Mouse (Mus musculus): ENCODE results near the gene Olfr354. TPM values are rescaled to one million over a fixed set of nuclear protein-coding genes. Genes with fewer than 3 reads are reported as not detected.

The Olfr354 gene
- not detected in 2 replicates for polyA plus RNA-seq (2012)

DNA sequence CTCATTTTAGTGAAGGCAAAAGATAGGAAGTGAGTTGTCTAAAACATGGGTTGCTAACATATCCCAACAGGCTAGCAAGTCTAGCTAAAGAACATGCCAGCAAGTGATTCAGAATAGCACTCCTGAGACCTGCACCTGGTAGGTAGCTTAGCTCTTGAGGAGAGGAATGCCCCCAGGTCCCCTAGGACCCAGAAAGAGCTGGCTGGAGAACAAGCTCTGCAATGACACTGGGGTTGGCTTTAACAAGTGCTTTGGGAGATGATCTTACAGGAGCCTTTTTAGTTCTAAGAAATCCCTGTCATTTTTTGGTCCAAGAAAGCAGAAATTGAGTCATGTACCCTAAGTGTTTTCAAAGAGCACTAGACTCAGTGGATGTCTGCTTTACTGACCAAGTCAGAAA is at the start of gene Olfr354:
Olfr354 (plus strand) TSS at position 301 of the 400 bp plus-strand sequence.

DNA sequence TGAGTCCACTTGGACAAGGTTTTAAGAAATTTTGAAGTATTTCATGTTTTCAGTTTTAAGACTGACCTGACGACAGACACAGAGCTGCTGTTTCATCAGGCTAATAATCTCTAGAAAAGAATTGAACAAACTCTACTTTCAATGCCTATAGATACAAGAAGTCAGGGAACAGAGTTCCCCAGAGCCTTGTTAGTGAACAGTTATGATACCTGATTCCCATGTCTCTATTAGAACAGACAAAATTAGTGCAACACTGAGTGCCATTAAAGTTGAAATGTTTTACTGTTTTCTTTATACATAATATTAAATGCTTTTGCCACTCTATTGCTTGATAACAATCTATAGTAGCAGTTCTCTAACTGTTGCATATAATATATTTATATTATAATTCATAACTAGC is 42.9 kb upstream of the Olfr354 start, which contains the start of gene Olfr351:
Olfr351 (minus strand) TSS at position 101 of the 400 bp plus-strand sequence.

DNA sequence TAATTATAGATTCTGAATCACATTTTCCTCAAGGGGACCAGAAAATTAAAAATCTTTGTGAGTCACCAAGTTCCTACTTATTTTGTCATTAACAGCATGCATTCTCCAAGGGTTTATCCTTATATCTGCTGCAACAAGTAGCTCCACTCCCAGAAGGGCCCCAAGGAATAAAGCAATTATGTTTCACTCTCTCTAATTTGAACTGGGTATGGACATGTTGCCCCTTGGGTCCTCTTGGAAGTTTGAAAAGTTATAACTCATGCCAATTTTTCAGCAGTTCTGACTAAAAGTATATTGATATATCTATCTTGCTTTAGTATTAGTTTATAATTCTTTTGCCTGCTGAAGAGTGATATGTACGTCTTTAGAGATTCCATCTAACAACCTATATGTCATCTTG is 37.3 kb upstream of the Olfr354 start, which contains the start of gene Olfr352:
Olfr352 (plus strand) TSS at position 301 of the 400 bp plus-strand sequence.

DNA sequence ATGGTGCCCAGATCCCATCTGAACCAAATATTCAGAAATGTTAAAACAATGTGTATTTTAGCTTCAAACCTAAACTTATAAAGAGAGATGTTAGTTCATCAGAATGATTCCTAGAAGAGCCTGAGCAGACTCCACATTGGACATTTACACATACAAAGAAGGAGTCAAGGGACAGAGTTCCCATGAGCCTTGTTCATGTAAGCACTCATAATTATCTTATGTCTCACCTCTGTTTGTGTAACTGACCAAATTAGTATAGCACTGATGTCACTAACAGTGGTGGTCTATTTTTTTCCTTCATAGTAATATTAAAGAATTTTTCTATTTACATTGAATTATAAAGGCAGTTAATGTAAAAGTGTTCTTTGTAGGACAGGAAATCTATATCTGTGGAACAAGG is 12.6 kb upstream of the Olfr354 start, which contains the start of gene Olfr353:
Olfr353 (minus strand) TSS at position 101 of the 400 bp plus-strand sequence.

DNA sequence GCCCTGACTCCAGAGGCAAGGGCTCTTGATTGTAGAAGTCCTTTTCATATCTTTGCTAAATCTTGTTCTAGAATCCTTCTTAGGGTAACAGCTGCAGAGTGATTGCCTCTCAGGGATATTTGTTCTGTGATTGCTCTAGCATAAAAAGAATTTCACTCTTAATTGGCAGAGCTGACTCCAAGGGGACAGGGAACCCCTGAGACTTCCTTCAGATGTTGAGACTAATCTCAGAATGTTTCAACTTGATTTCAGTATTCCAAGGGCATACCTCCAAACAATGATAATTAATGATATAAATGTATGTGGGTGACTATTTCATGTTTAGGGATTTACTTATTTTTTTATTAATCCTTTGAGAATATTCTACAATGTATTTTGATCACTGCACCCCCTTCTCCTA is 23.3 kb downstream of the Olfr354 start, which contains the start of gene Olfr355:
Olfr355 (minus strand) TSS at position 101 of the 400 bp plus-strand sequence.

DNA sequence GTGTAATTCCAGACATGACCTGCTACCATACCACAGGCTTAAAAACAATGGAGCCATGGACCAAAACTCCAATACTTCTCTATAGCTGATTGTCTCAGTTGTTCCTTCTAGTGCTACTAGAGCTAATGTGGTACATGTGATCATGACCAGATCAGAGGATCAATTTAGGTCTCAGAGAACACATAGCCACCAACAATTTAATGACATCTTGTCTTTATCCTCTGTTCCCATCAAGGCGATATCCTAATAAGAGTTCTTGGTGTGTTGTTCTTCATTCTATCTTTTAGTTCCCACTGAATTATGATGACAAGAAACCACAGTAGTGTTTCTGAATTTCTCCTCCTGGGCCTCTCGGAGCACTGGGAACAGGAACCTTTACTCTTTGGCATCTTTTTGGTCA is 31.3 kb downstream of the Olfr354 start, which contains the start of gene Olfr356:
Olfr356 (plus strand) TSS at position 301 of the 400 bp plus-strand sequence.

Other genes starting within 250 kb of the Olfr354 start
- not detected in 2 replicates for gene Olfr346, start 219.9 kb upstream of the Olfr354 start, polyA plus RNA-seq (2012)
- not detected in 2 replicates for gene Olfr347, start 173.8 kb upstream of the Olfr354 start, polyA plus RNA-seq (2012)
- gene Olfr348, start 121.4 kb upstream of the Olfr354 start, polyA plus RNA-seq (2012) = not detected in 2 replicates
- not detected in 2 replicates for gene Olfr50, start 115.1 kb upstream of the Olfr354 start, polyA plus RNA-seq (2012)
- gene Olfr3, start 88.6 kb upstream of the Olfr354 start, polyA plus RNA-seq (2012) = not detected in 2 replicates
- not detected in 2 replicates for gene Olfr350, start 59.4 kb upstream of the Olfr354 start, polyA plus RNA-seq (2012)
- gene Olfr351, start 43.0 kb upstream of the Olfr354 start, polyA plus RNA-seq (2012) = not detected in 2 replicates
- gene Olfr352, start 37.2 kb upstream of the Olfr354 start, polyA plus RNA-seq (2012) = not detected in 2 replicates
- gene Olfr353, start 12.7 kb upstream of the Olfr354 start, polyA plus RNA-seq (2012) = not detected in 2 replicates
- not detected in 2 replicates for gene Olfr355, start 23.2 kb downstream of the Olfr354 start, polyA plus RNA-seq (2012)
- gene Olfr356, start 31.4 kb downstream of the Olfr354 start, polyA plus RNA-seq (2012) = not detected in 2 replicates
- not detected in 2 replicates for gene Olfr357, start 88.1 kb downstream of the Olfr354 start, polyA plus RNA-seq (2012)
- gene Olfr358, start 103.7 kb downstream of the Olfr354 start, polyA plus RNA-seq (2012) = not detected in 2 replicates
- gene Olfr360, start 160.1 kb downstream of the Olfr354 start, polyA plus RNA-seq (2012) = not detected in 2 replicates
- gene Olfr361, start 183.6 kb downstream of the Olfr354 start, polyA plus RNA-seq (2012) = not detected in 2 replicates
- not detected in 2 replicates for gene Olfr362, start 212.2 kb downstream of the Olfr354 start, polyA plus RNA-seq (2012)
- gene Olfr364-ps1, start 233.6 kb downstream of the Olfr354 start, polyA plus RNA-seq (2012) = not detected in 2 replicates

Data from megakaryocyte-erythroid progenitor cell, adult 5 weeks (primary cell).